Mouse (Mus musculus) ES-E14 (cell line): ENCODE results near the gene Psma3. TPM values are rescaled to one million over a fixed set of nuclear protein-coding genes. Genes with fewer than 3 reads are reported as not detected.

Experiments used
- DNase-seq: peaks from one replicate; pipeline ENCODE4 v3.0.0-alpha.2; 2013; ENCODE audit warnings: low read depth, low spot score
- H3K27ac ChIP-seq: 2 replicates; pipeline ENCODE4 v1.5.1; 2012; ENCODE audit warnings: low read depth, mild to moderate bottlenecking, low read length, moderate library complexity, mixed read lengths; ENCODE audit not compliant: poor library complexity, insufficient read depth, severe bottlenecking
- H3K36me3 ChIP-seq: 2 replicates; pipeline ENCODE4 v1.6.1; 2012; ENCODE audit warnings: mild to moderate bottlenecking, low read length, moderate library complexity, mixed read lengths; ENCODE audit not compliant: control insufficient read depth, poor library complexity, insufficient read depth, severe bottlenecking
- H3K4me1 ChIP-seq, 2 experiments: fragments of 150-350 bp in 1 of 2; sonication (generic) in 1 of 2; 2 replicates each; pipeline ENCODE4 v1.6.1; 2012; ENCODE audit warnings: low read length in 2 of 2, mild to moderate bottlenecking in 1 of 2, mixed read lengths in 1 of 2; ENCODE audit not compliant: control insufficient read depth in 2 of 2, insufficient read depth in 2 of 2, poor library complexity in 1 of 2
- H3K4me3 ChIP-seq, 2 experiments: fragments of 150-350 bp in 1 of 2; sonication (generic) in 1 of 2; 2 replicates each; pipeline ENCODE4 v1.5.1; 2012; ENCODE audit warnings: low read length in 2 of 2, low read depth in 1 of 2, mild to moderate bottlenecking in 1 of 2, mixed read lengths in 1 of 2; ENCODE audit not compliant: insufficient read depth in 1 of 2, poor library complexity in 1 of 2, severe bottlenecking in 1 of 2
- H3K9ac ChIP-seq: 2 replicates; pipeline ENCODE4 v1.6.1; 2012; ENCODE audit warnings: low read depth, mild to moderate bottlenecking, low read length, mixed read lengths; ENCODE audit not compliant: poor library complexity, insufficient read depth, severe bottlenecking
- H3K9me3 ChIP-seq: fragments of 150-350 bp; sonication (generic); 2 replicates; pipeline ENCODE4 v1.6.1; 2012; ENCODE audit warnings: low read depth, mild to moderate bottlenecking, low read length; ENCODE audit not compliant: control insufficient read depth, insufficient read depth
- CHD2 ChIP-seq: IDR thresholded peaks from 2 replicates; pipeline ENCODE4 v1.6.1; 2014; ENCODE audit warnings: mild to moderate bottlenecking, low read depth, low read length, inconsistent platforms
- HCFC1 ChIP-seq: IDR thresholded peaks from 2 replicates; pipeline ENCODE4 v1.6.1; 2012; ENCODE audit warnings: low read length, inconsistent platforms, borderline replicate concordance; ENCODE audit not compliant: insufficient read depth
- MAFK ChIP-seq: IDR thresholded peaks from 2 replicates; pipeline ENCODE4 v1.6.1; 2014; ENCODE audit warnings: mild to moderate bottlenecking, low read depth, low read length, inconsistent platforms; ENCODE audit not compliant: insufficient read depth
- ZC3H11A ChIP-seq: IDR thresholded peaks from 2 replicates; pipeline ENCODE4 v1.6.1; 2012; ENCODE audit warnings: low read depth, mild to moderate bottlenecking, inconsistent platforms, low read length, borderline replicate concordance
- ZNF384 ChIP-seq: IDR thresholded peaks from 2 replicates; pipeline ENCODE4 v1.6.1; 2012; ENCODE audit warnings: low read depth, low read length, inconsistent platforms
- in situ Hi-C, 2 experiments: fragments of 600-800 bp; cut with MboI; formaldehyde crosslinking; loops; one replicate each; pipeline ENCODE4 v1.15.1; 2025; ENCODE audit warnings: low sequenced_read_pairs in 2 of 2, inconsistent platforms in 1 of 2; ENCODE audit not compliant: unreplicated experiment in 2 of 2
- total RNA-seq: library from RNA; depleted of rRNA; stranded (reverse); fragments of 300-350 nt; gene quantifications from 2 replicates; pipeline ENCODE4 v1.2.3, GENCODE M21; 2012

Gene Psma3
- total RNA-seq, 1 experiment, result 306 TPM

GRCm38 (mm10) chr12:71030722-71031121 is 56.3 kb downstream of the Psma3 start:
- in situ Hi-C loops, result no loop called here
- TF ChIP-seq MAFK, result no peak
- no peak for TF ChIP-seq CHD2
- no peak for TF ChIP-seq ZNF384
- TF ChIP-seq ZC3H11A, result no peak
- no peak for TF ChIP-seq HCFC1
- Histone ChIP-seq H3K4me1 (no peaks in the 10 kb centered on the region), H3K36me3 (peaks cover 3% of the 10 kb centered on the region; the same call in 1 of the 2 replicates), H3K9ac (no peak overlapping the region), H3K4me3 (no peak overlapping the region), H3K9me3 (no peaks in the 10 kb centered on the region), H3K27ac (no peak overlapping the region)
- DNase-seq, result no peak

- in situ Hi-C loops, result no loop called here
- Histone ChIP-seq H3K4me1 (peaks cover 0 to 9% of the 10 kb centered on the region in 2 experiments; a peak in 1 of 4 replicates), H3K9ac (no peak overlapping the region), H3K36me3 (peaks cover 12% of the 10 kb centered on the region), H3K9me3 (no peaks in the 10 kb centered on the region), H3K4me3 (no peak overlapping the region), H3K27ac (no peak overlapping the region; the same call in 1 of the 2 replicates)
- no peak for TF ChIP-seq HCFC1
- TF ChIP-seq ZC3H11A, result no peak
- no peak for TF ChIP-seq CHD2
- no peak for TF ChIP-seq MAFK
- TF ChIP-seq ZNF384, result no peak
- DNase-seq, result no peak
Observed at GRCm38 (mm10) chr12:71035826-71036225, 61.4 kb downstream of the Psma3 start.

GRCm38 (mm10) chr12:71036729-71037404 is 62.4 kb downstream of the Psma3 start:
- Histone ChIP-seq H3K4me3 (peak overlapping the region; percentile 40 to 43; a peak in 3 of 4 replicates), H3K9me3 (no peaks in the 10 kb centered on the region), H3K36me3 (peaks cover 12% of the 10 kb centered on the region), H3K4me1 (peaks cover 0 to 9% of the 10 kb centered on the region in 2 experiments; a peak in 1 of 4 replicates), H3K27ac (peak overlapping the region; percentile 29; the same call in 1 of the 2 replicates), H3K9ac (peak overlapping the region; percentile 40; the same call in 1 of the 2 replicates)
- no peak for DNase-seq
- TF ChIP-seq HCFC1, result no peak
- TF ChIP-seq MAFK, result peak; percentile 74
- in situ Hi-C loops, result no loop called here

GRCm38 (mm10) chr12:71040462-71040861 is 66.0 kb downstream of the Psma3 start:
- DNase-seq, result no peak
- TF ChIP-seq ZNF384 (no peak), HCFC1 (no peak), CHD2 (no peak), ZC3H11A (no peak), MAFK (no peak)

More at GRCm38 (mm10) chr12:71040462-71040861, 66.0 kb downstream of the Psma3 start:
- in situ Hi-C loops, result no loop called here
- no peaks in the 10 kb centered on the region for H3K9me3 ChIP-seq
- H3K4me1 ChIP-seq, result peaks cover 0 to 9% of the 10 kb centered on the region in 2 experiments; a peak in 1 of 4 replicates
- no peak overlapping the region for H3K9ac ChIP-seq
- H3K27ac ChIP-seq, result no peak overlapping the region
- H3K36me3 ChIP-seq, result peaks cover 17% of the 10 kb centered on the region
- H3K4me3 ChIP-seq, result no peak overlapping the region
